9 mouse cellular contexts compared by ENCODE assay signal in the genomic region with DNA sequence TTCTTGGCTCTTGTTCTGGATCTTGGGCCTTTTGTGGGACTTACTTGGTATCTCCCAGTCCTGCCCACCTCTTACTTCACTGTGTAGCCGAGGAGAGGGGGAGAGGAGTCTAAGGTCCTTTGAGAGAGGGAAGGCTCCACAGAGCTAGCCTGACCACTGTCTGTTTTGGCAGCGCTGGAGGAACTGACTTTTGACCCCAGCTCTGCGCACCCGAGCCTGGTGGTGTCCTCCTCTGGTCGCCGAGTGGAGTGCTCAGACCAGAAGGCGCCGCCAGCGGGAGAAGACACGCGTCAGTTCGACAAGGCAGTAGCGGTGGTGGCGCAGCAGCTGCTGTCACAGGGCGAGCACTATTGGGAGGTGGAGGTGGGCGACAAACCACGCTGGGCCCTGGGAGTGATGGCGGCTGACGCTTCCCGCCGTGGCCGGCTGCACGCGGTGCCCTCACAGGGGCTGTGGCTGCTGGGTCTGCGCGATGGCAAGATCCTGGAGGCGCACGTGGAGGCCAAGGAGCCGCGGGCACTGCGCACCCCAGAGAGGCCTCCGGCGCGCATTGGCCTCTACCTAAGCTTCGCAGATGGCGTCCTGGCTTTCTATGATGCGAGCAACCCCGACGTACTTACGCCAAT. TPM values are rescaled to one million over a fixed set of nuclear protein-coding genes. Genes with fewer than 3 reads are reported as not detected.
DNase-seq lines count a peak whose midpoint lies in the region; ATAC-seq lines count a peak whose summit lies in the region.
"Had no signal": no experiment of that assay in that cellular context is flagged by ENCODE, and none has a peak within 500 bp of the region (broad histone marks: within the 10 kb centered on the region; RNA-seq: fewer than 3 reads in every experiment).

No protein-coding gene starts in this region.

- H3K4me1 ChIP-seq in heart, embryonic 14.5 days (ENCODE audit: control insufficient read depth in 2 of 2, insufficient read depth in 2 of 2, low read length in 2 of 2) = peaks cover under 1 to 2% of the 10 kb centered on the region in 2 experiments; a peak in 3 of 4 replicates
- no peaks in the 10 kb centered on the region; the same call in 1 of the 2 replicates for H3K4me1 ChIP-seq in liver, embryonic 16.5 days (ENCODE audit: control insufficient read depth, low read depth, low read length)
- peaks cover 1% of the 10 kb centered on the region; the same call in 1 of the 2 replicates for H3K4me1 ChIP-seq in forebrain, embryonic 12.5 days

- H3K4me2 ChIP-seq in heart, embryonic 14.5 days (ENCODE audit: low read length) = peak overlapping the region; percentile 39
- no peak overlapping the region; the same call in 1 of the 2 replicates for H3K4me2 ChIP-seq in liver, embryonic 16.5 days (ENCODE audit: low read depth, low read length)
- no peak overlapping the region; the same call in 1 of the 2 replicates for H3K4me2 ChIP-seq in forebrain, embryonic 12.5 days

- H3K9me3 ChIP-seq in heart, embryonic 14.5 days (ENCODE audit: control insufficient read depth, low read length) = no peaks in the 10 kb centered on the region
- H3K9me3 ChIP-seq in liver, embryonic 16.5 days (replicated peaks; ENCODE audit: control insufficient read depth, low read length) = no peaks in the 10 kb centered on the region
- H3K9me3 ChIP-seq in forebrain, embryonic 12.5 days = no peaks in the 10 kb centered on the region

- H3K4me3 ChIP-seq in heart, embryonic 14.5 days (ENCODE audit: control insufficient read depth in 1 of 2, insufficient read depth in 1 of 2, low read depth in 1 of 2, low read length in 2 of 2) = no peak overlapping the region; a peak in 1 of 4 replicates
- H3K4me3 ChIP-seq in liver, embryonic 16.5 days (ENCODE audit: low read depth, low read length) = no peak overlapping the region
- no peak overlapping the region for H3K4me3 ChIP-seq in forebrain, embryonic 12.5 days (replicated peaks)

- ATAC-seq in heart, embryonic 14.5 days (ENCODE audit: insufficient number of reproducible peaks, insufficient read depth, low FRiP score, low read depth) = no peak
- peak; percentile 43 for ATAC-seq in liver, embryonic 16.5 days (ENCODE audit: low read depth)
- no peak for ATAC-seq in CD4-positive, CD25-positive, alpha-beta regulatory T cell, adult 4 months
- no peak for ATAC-seq in forebrain, embryonic 12.5 days (ENCODE audit: low FRiP score)

- no peak overlapping the region for H3K9ac ChIP-seq in heart, embryonic 14.5 days (ENCODE audit: low read length)
- H3K9ac ChIP-seq in liver, embryonic 16.5 days (ENCODE audit: low read depth, low read length) = no peak overlapping the region
- no peak overlapping the region for H3K9ac ChIP-seq in forebrain, embryonic 12.5 days

- WGBS in heart, embryonic 14.5 days = 36% methylated on average over 40 of the region's 40 CpGs
- 56% methylated on average over 40 of the region's 40 CpGs for WGBS in liver, embryonic 16.5 days (ENCODE audit: insufficient replicate concordance)
- WGBS in forebrain, embryonic 12.5 days = 61% methylated on average over 40 of the region's 40 CpGs

- no peaks in the 10 kb centered on the region for H3K36me3 ChIP-seq in heart, embryonic 14.5 days (ENCODE audit: control insufficient read depth, insufficient read depth, low read length)
- H3K36me3 ChIP-seq in liver, embryonic 16.5 days (ENCODE audit: control insufficient read depth, insufficient read depth) = no peaks in the 10 kb centered on the region
- H3K36me3 ChIP-seq in forebrain, embryonic 12.5 days (replicated peaks) = no peaks in the 10 kb centered on the region

- no peak for DNase-seq in heart, adult 9 months (ENCODE audit: low spot score in 2 of 2)
- DNase-seq in R1 (ENCODE audit: low read depth, low spot score) = peak; percentile 57
- peak; percentile 43 for DNase-seq in kidney, adult 9 months
- DNase-seq in layer of hippocampus, postnatal 36 days = no peak

- no peaks in the 10 kb centered on the region; the same call in none of the 2 replicates for H3K27me3 ChIP-seq in heart, embryonic 14.5 days (ENCODE audit: control insufficient read depth, insufficient read depth, low read length)
- no peaks in the 10 kb centered on the region for H3K27me3 ChIP-seq in liver, embryonic 16.5 days (ENCODE audit: control insufficient read depth, insufficient read depth, low read depth, low read length)
- H3K27me3 ChIP-seq in forebrain, embryonic 12.5 days = peaks cover 16% of the 10 kb centered on the region; the same call in 1 of the 2 replicates

- H3K27ac ChIP-seq in heart, embryonic 14.5 days (replicated peaks in 1 of 2; ENCODE audit: control insufficient read depth in 1 of 2, insufficient read depth in 1 of 2, low read depth in 2 of 2, low read length in 2 of 2) = no peak overlapping the region
- H3K27ac ChIP-seq in liver, embryonic 16.5 days (ENCODE audit: low read length) = no peak overlapping the region
- no peak overlapping the region for H3K27ac ChIP-seq in forebrain, embryonic 12.5 days

RNA-seq across cellular contexts. Expression of a gene that starts 6.1 kb away (rescaled TPM):
- polyA plus RNA-seq in heart, embryonic 14.5 days (2014; fragmentation: Nextera tagmentation; extraction: Ambion mirVana) = 0.38 and 0.54 TPM in 2 replicates
- 0.15 and 0.32 TPM in 2 replicates for polyA plus RNA-seq in liver, embryonic 16.5 days (2015; fragmentation: Nextera tagmentation; extraction: Ambion mirVana)
- polyA plus RNA-seq in CD4-positive, CD25-positive, alpha-beta regulatory T cell, adult 4 months (2017; shearing (Covaris generic)) = not detected
- under 1 TPM; 0.42 to 0.56 TPM for total RNA-seq in layer of hippocampus, postnatal 36 days (2021)
- polyA plus RNA-seq in forebrain, embryonic 12.5 days (2016; fragmentation: Nextera tagmentation; extraction: Ambion mirVana) = not detected in 2 replicates

RNA-seq across cellular contexts. Expression of a gene that starts 16.2 kb away (rescaled TPM):
- 58.6 and 59.9 TPM in 2 replicates for polyA plus RNA-seq in heart, embryonic 14.5 days (2014; fragmentation: Nextera tagmentation; extraction: Ambion mirVana)
- 20.7 and 23.0 TPM in 2 replicates for polyA plus RNA-seq in liver, embryonic 16.5 days (2015; fragmentation: Nextera tagmentation; extraction: Ambion mirVana)
- 100 to 1,000 TPM; 247 to 260 TPM for polyA plus RNA-seq in CD4-positive, CD25-positive, alpha-beta regulatory T cell, adult 4 months (2017; shearing (Covaris generic))
- 1 to 10 TPM; 1.9 to 2.4 TPM for total RNA-seq in layer of hippocampus, postnatal 36 days (2021)
- polyA plus RNA-seq in forebrain, embryonic 12.5 days (2016; fragmentation: Nextera tagmentation; extraction: Ambion mirVana) = 3.3 and 5.9 TPM in 2 replicates

RNA-seq across cellular contexts. Expression of a gene that starts 42.6 kb away (rescaled TPM):
- polyA plus RNA-seq in heart, embryonic 14.5 days (2014; fragmentation: Nextera tagmentation; extraction: Ambion mirVana) = 40.6 and 41.0 TPM in 2 replicates
- polyA plus RNA-seq in liver, embryonic 16.5 days (2015; fragmentation: Nextera tagmentation; extraction: Ambion mirVana) = 86.5 and 92.3 TPM in 2 replicates
- polyA plus RNA-seq in CD4-positive, CD25-positive, alpha-beta regulatory T cell, adult 4 months (2017; shearing (Covaris generic)) = 10 to 100 TPM; 59.4 to 88.7 TPM
- total RNA-seq in layer of hippocampus, postnatal 36 days (2021) = 100 to 1,000 TPM; 301 to 325 TPM
- polyA plus RNA-seq in forebrain, embryonic 12.5 days (2016; fragmentation: Nextera tagmentation; extraction: Ambion mirVana) = 517 and 534 TPM in 2 replicates

RNA-seq across cellular contexts. Expression of a gene that starts 52.6 kb away (rescaled TPM):
- polyA plus RNA-seq in heart, embryonic 14.5 days (2014; fragmentation: Nextera tagmentation; extraction: Ambion mirVana) = 0.63 and 0.82 TPM in 2 replicates
- 7.1 and 7.4 TPM in 2 replicates for polyA plus RNA-seq in liver, embryonic 16.5 days (2015; fragmentation: Nextera tagmentation; extraction: Ambion mirVana)
- polyA plus RNA-seq in CD4-positive, CD25-positive, alpha-beta regulatory T cell, adult 4 months (2017; shearing (Covaris generic)) = under 1 TPM; 0.56 to 0.70 TPM
- 10 to 100 TPM in 1 of 2 experiments, 1 to 10 TPM in 1; 9.1 to 12.0 TPM for total RNA-seq in layer of hippocampus, postnatal 36 days (2021)
- polyA plus RNA-seq in forebrain, embryonic 12.5 days (2016; fragmentation: Nextera tagmentation; extraction: Ambion mirVana) = 0.54 TPM in 2 replicates

RNA-seq across cellular contexts. Expression of a gene that starts 52.7 kb away (rescaled TPM):
- polyA plus RNA-seq in heart, embryonic 14.5 days (2014; fragmentation: Nextera tagmentation; extraction: Ambion mirVana) = not detected in 2 replicates
- polyA plus RNA-seq in liver, embryonic 16.5 days (2015; fragmentation: Nextera tagmentation; extraction: Ambion mirVana) = 0.27 TPM in 1 of 2 replicates, not detected in the other
- not detected for polyA plus RNA-seq in CD4-positive, CD25-positive, alpha-beta regulatory T cell, adult 4 months (2017; shearing (Covaris generic))
- total RNA-seq in layer of hippocampus, postnatal 36 days (2021) = not detected
- not detected in 2 replicates for polyA plus RNA-seq in forebrain, embryonic 12.5 days (2016; fragmentation: Nextera tagmentation; extraction: Ambion mirVana)
- total RNA-seq: adrenal gland, postnatal 4 days had no signal

Comparison
In these comparisons a context has a peak if more than half of its experiments do, and no peak if none do; other contexts are left out.
1. DNase-seq: peak in R1 (single experiment) and kidney, adult 9 months (single experiment); none in heart, adult 9 months (0 of 2) and layer of hippocampus, postnatal 36 days (0 of 2).